Comparison of ENCODE assay signal across 12 mouse cellular contexts in the genomic region with DNA sequence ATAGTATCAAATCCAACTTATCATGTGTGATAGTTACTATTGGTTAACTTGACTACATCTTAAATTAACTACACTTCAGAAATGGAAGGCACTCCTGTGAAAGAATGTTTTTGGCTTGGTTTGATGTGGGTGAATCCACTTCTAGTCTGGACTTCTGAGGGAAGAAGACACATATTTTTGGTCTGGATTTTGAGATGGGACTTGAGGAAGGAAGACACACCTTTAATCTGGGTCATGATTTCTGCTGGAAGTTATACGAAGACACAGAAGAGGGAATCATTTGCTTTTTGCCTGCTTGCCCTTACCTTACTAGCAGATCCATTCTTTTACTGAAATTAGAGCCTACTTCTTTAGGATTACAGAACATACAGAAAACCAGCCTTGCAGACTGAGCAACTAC.
"Had no signal": no experiment of that assay in that cellular context is flagged by ENCODE, and none has a peak within 500 bp of the region (broad histone marks: within the 10 kb centered on the region; RNA-seq: fewer than 3 reads in every experiment).

No protein-coding gene starts in this region.

- DNase-seq: retina, postnatal 1 day; right cerebral cortex, adult 18-20 months; right cerebral cortex, postnatal 14 days; right cerebral cortex, postnatal 25 days; right cerebral cortex, postnatal 4 days; spleen, adult 18-20 months; thymus, adult 18-20 months; thymus, adult 2 months; thymus, postnatal 14 days; thymus, postnatal 25 days; thymus, postnatal 36 days; thymus, postnatal 4 days had no signal
